Comparison of ENCODE assay signal across 10 mouse cellular contexts in the genomic region with DNA sequence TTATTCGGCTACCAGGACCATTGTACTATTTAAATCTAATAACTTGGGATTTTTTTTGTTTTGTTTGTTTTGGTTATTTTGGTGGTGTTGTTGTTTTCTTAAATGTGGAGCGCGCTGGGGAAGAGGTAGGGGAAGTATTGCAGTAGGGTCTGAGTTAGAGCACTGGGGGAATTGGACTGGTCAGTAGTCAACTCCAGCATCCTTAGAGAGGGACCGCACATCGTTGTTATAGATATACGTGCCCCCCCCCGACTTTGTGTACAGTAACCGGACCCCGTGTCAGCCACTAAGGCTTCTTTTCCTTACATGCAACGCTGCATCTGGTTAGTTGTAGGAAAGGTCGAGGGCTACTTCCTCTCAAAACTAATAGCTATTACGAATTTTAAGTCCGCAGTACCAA.
DNase-seq lines count a peak whose midpoint lies in the region; ATAC-seq and TF ChIP-seq lines count a peak whose summit lies in the region.
"Had no signal": no experiment of that assay in that cellular context is flagged by ENCODE, and none has a peak within 500 bp of the region (broad histone marks: within the 10 kb centered on the region; RNA-seq: fewer than 3 reads in every experiment).

No protein-coding gene starts in this region.

- H3K27ac ChIP-seq in kidney, adult 2 months (ENCODE audit: insufficient read depth, low read depth, low read length), result 0 out of 2 replicates have a peak overlapping the region, but pooled peaks have one; percentile 5
- peak overlapping the region; percentile 93; the same call in 1 of the 2 replicates for H3K27ac ChIP-seq in embryonic facial prominence, embryonic 14.5 days (replicated peaks; ENCODE audit: low read depth, low read length)
- H3K27ac ChIP-seq in intestine, embryonic 14.5 days (ENCODE audit: low read depth), result peak overlapping the region; percentile 97

- H3K4me3 ChIP-seq in kidney, adult 2 months (ENCODE audit: insufficient read depth, low read depth, low read length), result peak overlapping the region; percentile 66
- H3K4me3 ChIP-seq in embryonic facial prominence, embryonic 14.5 days (ENCODE audit: low read depth, low read length), result peak overlapping the region; percentile 74
- H3K4me3 ChIP-seq in intestine, embryonic 14.5 days (ENCODE audit: low read depth, low read length), result peak overlapping the region; percentile 76
- H3K4me3 ChIP-seq in myocyte, result peak overlapping the region; percentile 54

- TF ChIP-seq CTCF in kidney, adult 2 months (conservative IDR thresholded peaks at IDR 0.05; ENCODE audit: insufficient read depth, insufficient read length, low read depth, low read length), result no peak

- H3K4me1 ChIP-seq in kidney, adult 2 months (ENCODE audit: control insufficient read depth, insufficient read depth, low read length), result 0 out of 2 replicates have a peak, but pooled peaks cover 2% of the 10 kb centered on the region
- peaks cover 17% of the 10 kb centered on the region for H3K4me1 ChIP-seq in embryonic facial prominence, embryonic 14.5 days (ENCODE audit: control insufficient read depth, insufficient read depth, low read length)
- peaks cover 35% of the 10 kb centered on the region for H3K4me1 ChIP-seq in intestine, embryonic 14.5 days (replicated peaks; ENCODE audit: control insufficient read depth, insufficient read depth, low read length)

- no peaks in the 10 kb centered on the region for H3K79me2 ChIP-seq in myocyte (ENCODE audit: control insufficient read depth, insufficient read depth)

- H3K9ac ChIP-seq in embryonic facial prominence, embryonic 14.5 days (ENCODE audit: low read depth, low read length), result peak overlapping the region; percentile 75
- peak overlapping the region; percentile 85 for H3K9ac ChIP-seq in intestine, embryonic 14.5 days (ENCODE audit: low read length)

- H3K27me3 ChIP-seq in kidney, adult 2 months (replicated peaks; ENCODE audit: control insufficient read depth, insufficient read depth, low read length), result no peaks in the 10 kb centered on the region; the same call in 1 of the 2 replicates
- peaks cover 10% of the 10 kb centered on the region; the same call in 1 of the 2 replicates for H3K27me3 ChIP-seq in embryonic facial prominence, embryonic 14.5 days (replicated peaks; ENCODE audit: control insufficient read depth, insufficient read depth, low read length)
- H3K27me3 ChIP-seq in intestine, embryonic 14.5 days (replicated peaks; ENCODE audit: control insufficient read depth, insufficient read depth, low read length), result no peaks in the 10 kb centered on the region
- H3K27me3 ChIP-seq in myocyte (ENCODE audit: control insufficient read depth, insufficient read depth, insufficient read length), result no peaks in the 10 kb centered on the region

- no peak for TF ChIP-seq POLR2A in kidney, adult 2 months (IDR thresholded peaks at IDR 0.05; ENCODE audit: low read depth, low read length)
- no peak for TF ChIP-seq POLR2A in myocyte (IDR thresholded peaks at IDR 0.05; ENCODE audit: insufficient read length, low read depth)

- DNase-seq in kidney, adult 2 months, result no peak
- DNase-seq in kidney, postnatal 25 days, result no peak
- no peak for DNase-seq in embryonic facial prominence, embryonic 14.5 days (ENCODE audit: low spot score)
- no peak for DNase-seq in intestine, embryonic 14.5 days (ENCODE audit: low spot score)
- DNase-seq in right cerebral cortex, postnatal 10 days (ENCODE audit: low spot score in 2 of 2), result no peak
- DNase-seq in adrenal gland, postnatal 36 days, result no peak
- no peak for DNase-seq in right cerebral cortex, postnatal 25 days
- DNase-seq: left cerebral cortex, postnatal 4 days had no signal

- ATAC-seq in embryonic facial prominence, embryonic 14.5 days (ENCODE audit: low read depth), result no peak
- ATAC-seq in intestine, embryonic 14.5 days (replicated peaks; ENCODE audit: low FRiP score, low TSS enrichment, low read depth), result no peak

- 24% methylated on average over 13 of the region's 13 CpGs for WGBS in kidney, adult 2 months
- WGBS in embryonic facial prominence, embryonic 14.5 days, result 12% methylated on average over 13 of the region's 13 CpGs
- whole genome bisulfite sequencing in intestine, embryonic 14.5 days, result 9% methylated on average over 13 of the region's 13 CpGs

- no peaks in the 10 kb centered on the region for H3K9me3 ChIP-seq in embryonic facial prominence, embryonic 14.5 days (ENCODE audit: control insufficient read depth, low read length)
- H3K9me3 ChIP-seq in intestine, embryonic 14.5 days (ENCODE audit: control insufficient read depth, low read length), result no peaks in the 10 kb centered on the region

- H3K4me2 ChIP-seq in embryonic facial prominence, embryonic 14.5 days (ENCODE audit: low read depth, low read length), result peak overlapping the region; percentile 84
- H3K4me2 ChIP-seq in intestine, embryonic 14.5 days (ENCODE audit: low read length), result peak overlapping the region; percentile 69
- H3K4me2 ChIP-seq in myocyte (ENCODE audit: low read depth), result peak overlapping the region; percentile 92

- peak overlapping the region; percentile 53 for H3ac ChIP-seq in myocyte (ENCODE audit: control insufficient read depth, insufficient read length)

- no peaks in the 10 kb centered on the region for H3K36me3 ChIP-seq in kidney, adult 2 months (ENCODE audit: control insufficient read depth, insufficient read depth, low read length)
- no peaks in the 10 kb centered on the region for H3K36me3 ChIP-seq in embryonic facial prominence, embryonic 14.5 days (ENCODE audit: control insufficient read depth, insufficient read depth, low read length)
- H3K36me3 ChIP-seq in intestine, embryonic 14.5 days (ENCODE audit: control insufficient read depth, insufficient read depth, low read length), result no peaks in the 10 kb centered on the region
- H3K36me3 ChIP-seq in myocyte (ENCODE audit: control insufficient read depth, insufficient read depth), result no peaks in the 10 kb centered on the region
- H3K36me3 ChIP-seq: G1E had no signal

TF ChIP-seq in myocyte, 11 proteins besides CTCF, POLR2A, EP300 and RAD21:
- TF ChIP-seq POLR2AphosphoS2 (IDR thresholded peaks at IDR 0.05; ENCODE audit: insufficient read length, low read depth), result no peak
TF ChIP-seq in myocyte: peak in this region for 0.

Comparison
In these comparisons a context has a peak if more than half of its experiments do, and no peak if none do; other contexts are left out.
1. H3K27ac ChIP-seq: peak in every context shown above with its lines; median percentile 97 in intestine, embryonic 14.5 days; 93 in embryonic facial prominence, embryonic 14.5 days; 5 in kidney, adult 2 months.